Mouse (Mus musculus) granulocyte monocyte progenitor cell, adult 5-6 weeks (primary cell): ENCODE results near the gene Hexdc. TPM values are rescaled to one million over a fixed set of nuclear protein-coding genes. Genes with fewer than 3 reads are reported as not detected.

ENCODE experiments used
- ATAC-seq: replicated peaks from 2 replicates; pipeline ENCODE4 v1.8.0; 2016; ENCODE audit warnings: mild to moderate bottlenecking, moderate TSS enrichment, inconsistent platforms; ENCODE audit not compliant: poor library complexity, severe bottlenecking
- total RNA-seq, 2 experiments: library from RNA; stranded (forward) in 1 of 2; stranded (reverse) in 1 of 2; fragments of 200-712, 200-1000 nt in 1 of 2; fragments of >200 nt in 1 of 2; fragmentation: Nextera tagmentation in 1 of 2; gene quantifications; 2 replicates each; pipeline ENCODE4 v1.2.3; 2014 to 2017

Hexdc gene
- total RNA-seq (2014; fragmentation: Nextera tagmentation) (5.6 and 11.5 TPM in 2 replicates), total RNA-seq (2017) (2.4 and 4.8 TPM in 2 replicates)

DNA sequence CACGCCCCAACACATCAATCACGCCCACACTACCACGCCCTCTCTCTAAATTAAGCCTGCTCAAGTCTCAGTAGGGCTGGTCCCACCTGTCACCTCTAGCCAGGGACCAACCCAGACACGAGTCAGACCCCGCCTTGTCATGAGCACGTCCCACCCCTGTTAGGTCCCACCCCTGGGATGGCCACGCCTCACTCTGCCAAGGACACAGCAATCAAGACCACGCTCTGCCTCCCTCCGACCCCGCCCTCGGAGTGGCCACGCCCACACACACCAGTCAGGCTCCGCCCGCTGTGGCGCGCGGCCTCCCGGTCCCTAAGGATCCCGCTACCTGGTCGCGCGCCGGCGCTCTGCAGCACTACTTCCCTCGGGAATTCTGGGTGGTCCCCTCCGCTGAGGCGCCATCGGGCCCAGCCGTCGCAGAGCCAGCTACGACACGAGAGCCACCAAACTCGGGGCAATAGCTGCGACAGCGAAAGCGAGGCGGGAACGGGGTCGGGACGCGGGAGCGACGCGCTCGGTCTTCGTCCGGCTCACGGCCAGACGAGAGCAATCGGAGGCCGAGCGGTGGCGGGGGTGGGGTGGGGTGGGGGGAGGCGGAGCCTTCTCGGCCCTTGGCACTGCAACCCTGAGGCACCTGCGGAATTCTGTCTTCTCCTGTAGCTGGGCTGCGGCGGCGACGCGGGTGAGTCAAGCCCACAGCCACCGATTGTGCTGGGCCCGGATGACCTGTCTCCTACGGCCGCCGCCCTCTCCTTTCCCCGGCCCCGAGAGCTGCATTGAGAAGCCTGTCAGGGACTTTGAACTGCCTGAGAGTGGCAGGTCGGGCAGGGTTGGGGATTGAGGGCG, at the start of gene Hexdc, which contains the start of gene Ogfod3:
Gene Hexdc (plus strand): TSS at position 273 of the 846 bp plus-strand sequence.
Gene Ogfod3 (minus strand): TSS at position 551 of the 846 bp plus-strand sequence.
- peak; percentile 97 for ATAC-seq

DNA sequence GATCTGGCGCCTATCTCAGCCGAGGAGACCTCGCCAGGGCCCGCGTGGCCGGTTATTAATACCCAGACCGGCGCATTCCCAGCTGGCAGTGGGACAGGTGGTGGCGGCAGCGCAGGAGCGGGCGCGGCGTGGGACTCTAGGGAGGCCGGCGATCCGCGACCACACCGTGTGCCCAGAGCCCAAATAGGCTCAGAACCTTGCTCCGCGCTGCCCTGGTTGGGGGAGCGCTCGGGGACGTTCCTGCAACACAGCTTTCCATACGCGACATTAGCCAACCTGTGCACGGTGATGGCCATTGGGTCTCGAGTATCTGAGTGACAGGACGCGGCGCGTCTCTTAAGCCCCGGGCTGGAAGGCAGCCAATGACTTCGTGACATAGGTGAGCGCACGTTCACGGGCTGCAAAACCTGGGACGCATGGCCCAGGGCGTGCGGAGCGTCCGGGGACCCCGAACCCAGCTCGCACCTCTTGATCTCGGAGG, 47.8 kb upstream of the Hexdc start:
- ATAC-seq, result peak; percentile 33

DNA sequence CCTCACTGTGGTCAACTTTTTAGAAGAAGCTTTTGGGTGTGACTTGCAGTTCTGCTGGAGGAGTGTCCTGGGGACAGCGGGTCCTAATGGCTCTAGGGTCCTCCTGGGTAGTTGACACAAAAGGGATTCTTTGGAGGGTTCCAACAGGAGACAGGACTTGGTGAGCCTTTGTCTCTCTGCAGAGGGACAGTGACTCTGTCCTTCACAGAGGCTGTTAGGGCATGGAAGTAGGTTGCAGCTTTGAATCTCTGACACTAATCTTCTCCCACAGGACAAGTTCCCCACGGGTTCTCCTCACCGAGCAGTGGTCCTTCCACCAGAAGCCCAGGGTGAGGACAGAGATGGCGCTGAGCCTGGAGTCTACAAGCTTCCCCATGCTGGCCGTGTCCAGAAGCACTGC, 44.3 kb upstream of the Hexdc start, which contains the start of gene Uts2r:
Gene Uts2r (plus strand): TSS at position 301 of the 400 bp plus-strand sequence.
- ATAC-seq, result no peak

DNA sequence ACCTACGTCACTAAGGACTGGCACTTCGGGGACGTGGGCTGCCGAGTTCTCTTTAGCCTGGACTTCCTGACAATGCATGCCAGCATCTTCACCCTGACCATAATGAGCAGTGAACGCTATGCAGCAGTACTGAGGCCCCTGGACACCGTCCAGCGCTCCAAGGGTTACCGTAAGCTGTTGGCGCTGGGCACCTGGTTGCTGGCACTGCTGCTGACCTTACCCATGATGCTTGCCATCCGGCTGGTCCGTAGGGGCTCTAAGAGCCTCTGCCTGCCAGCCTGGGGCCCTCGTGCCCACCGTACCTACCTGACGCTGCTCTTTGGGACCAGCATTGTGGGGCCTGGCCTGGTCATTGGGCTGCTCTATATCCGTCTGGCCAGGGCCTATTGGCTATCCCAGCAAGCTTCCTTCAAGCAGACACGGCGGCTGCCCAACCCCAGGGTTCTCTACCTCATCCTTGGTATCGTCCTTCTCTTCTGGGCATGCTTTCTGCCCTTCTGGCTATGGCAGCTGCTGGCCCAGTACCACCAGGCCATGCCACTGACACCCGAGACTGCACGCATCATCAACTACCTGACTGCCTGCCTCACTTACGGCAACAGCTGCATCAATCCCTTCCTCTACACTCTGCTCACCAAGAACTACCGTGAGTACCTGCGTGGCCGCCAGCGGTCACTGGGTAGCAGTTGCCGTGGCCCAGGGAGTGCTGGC, 43.4 kb upstream of the Hexdc start:
- no peak for ATAC-seq

DNA sequence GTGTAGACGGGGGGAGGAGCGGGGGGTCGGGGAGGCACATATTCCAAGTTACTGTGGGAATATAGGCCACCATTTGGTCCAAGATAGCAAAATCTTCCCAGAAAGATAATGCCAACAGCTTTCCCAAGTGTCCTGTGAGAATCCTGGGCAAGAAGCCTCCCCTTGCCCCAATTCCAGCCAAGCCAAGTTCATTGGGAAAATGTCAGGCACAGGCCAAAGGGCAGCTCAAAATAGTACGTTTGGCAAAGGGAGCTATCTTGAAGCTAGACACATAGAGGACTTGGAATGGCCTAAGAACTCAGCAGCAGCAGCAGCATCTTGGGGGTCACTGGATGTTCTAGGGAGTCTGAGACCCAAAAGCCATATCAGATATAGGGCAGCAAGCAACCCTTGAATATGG, 40.5 kb upstream of the Hexdc start:
- no peak for ATAC-seq

DNA sequence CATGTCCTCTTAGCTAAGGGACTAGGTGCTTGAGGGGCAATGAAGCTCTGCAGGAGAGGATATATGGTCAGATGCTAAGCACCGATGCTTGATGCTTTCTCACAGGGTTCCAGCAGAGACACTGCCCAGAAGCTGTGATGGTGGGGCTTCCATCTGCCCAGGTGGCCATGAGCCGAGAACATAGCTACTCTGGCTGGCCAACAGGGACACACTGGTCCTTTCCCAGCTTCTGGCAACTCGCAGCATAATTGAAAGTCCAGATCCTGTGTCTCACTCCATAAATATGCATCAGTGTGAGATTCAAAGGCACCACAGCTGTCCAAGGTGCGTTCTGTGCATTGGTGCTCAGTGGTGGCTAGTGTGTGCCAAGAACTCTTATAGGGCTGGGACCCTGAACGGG, 31.0 kb upstream of the Hexdc start:
- ATAC-seq, result no peak

DNA sequence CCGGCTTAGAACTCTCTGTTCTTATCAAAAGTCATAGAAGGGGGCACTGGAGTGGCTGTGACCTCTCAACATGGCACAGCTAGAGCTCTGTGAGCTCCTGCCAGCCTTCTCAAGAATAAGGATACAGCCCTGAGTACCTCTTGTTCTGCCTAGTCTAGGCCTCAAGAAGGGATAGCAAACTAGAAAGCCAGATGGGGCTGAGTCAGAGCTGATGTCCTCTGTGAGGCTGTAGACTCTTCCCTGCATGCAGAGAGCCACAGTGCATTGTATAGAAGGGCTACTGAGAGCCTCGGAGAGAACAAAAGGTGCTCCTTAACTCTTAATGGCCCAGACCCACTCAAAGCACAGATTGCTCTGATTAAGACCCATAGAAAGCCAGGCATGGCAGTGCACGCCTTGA, 30.0 kb upstream of the Hexdc start:
- no peak for ATAC-seq

DNA sequence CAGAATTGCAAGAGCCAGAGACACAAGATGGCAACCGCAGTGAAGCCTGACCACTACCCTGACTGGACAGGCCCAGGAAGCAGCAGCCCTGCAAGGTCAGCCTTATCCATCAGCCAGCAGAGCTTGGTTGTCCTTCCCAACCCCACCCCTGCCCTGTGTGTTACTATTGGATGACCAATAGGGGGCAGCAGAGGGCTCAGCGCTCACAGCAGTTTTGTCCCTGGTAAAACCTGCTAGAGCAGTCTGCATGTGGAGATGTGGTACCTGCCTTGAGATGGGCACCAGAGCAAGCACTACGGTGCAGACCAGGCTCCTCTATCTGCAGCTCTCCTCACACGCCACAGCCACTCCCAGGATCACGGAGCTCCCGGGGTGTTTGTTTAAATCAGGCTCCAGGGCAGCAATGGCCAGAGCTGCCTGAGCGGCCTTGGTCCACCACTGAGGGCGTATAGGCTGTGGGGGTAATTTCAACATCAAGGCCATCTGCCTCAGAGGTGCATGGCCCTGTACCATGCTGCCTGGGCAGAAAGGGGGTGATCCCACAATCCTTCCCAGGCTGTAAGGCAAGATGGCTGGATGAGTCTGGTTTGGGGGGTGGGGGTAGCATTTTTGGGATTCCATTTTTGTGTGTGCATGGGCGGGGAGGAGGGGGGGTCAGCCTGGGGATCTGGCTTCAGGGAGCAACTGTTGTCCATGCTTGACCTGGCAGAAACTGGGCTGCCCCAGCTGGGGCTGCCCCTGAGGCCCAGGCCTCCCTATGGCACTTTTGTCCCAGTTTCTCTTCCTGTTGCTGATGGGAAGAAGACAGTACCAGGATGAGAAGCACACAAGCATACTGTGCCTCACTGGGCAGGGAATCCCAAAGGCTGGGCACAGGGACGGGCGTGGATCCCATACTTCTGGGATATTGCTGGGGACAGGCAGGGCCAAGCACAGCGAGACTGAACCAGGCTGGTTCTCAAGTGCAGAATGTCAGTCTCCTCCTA, 27.7 kb upstream of the Hexdc start:
- peak; percentile 77 for ATAC-seq

DNA sequence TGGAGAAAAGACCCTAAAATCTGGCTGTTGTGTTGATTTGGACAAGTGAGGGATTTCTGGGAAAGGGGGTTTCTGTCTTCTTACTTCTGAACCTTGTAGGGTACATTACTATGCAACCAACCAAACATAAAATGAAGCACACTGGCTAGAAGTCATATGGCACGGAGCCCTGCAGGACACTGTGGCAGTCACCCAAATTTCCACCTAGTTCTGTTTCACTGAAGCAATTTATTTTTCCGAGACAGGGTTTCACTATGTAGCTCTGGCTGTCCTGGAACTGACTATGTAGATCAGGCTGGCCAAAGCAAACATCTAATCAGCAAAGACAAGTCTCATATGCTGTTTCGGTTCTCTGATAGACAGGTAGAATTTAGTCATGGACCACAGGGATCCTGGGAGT, 14.6 kb upstream of the Hexdc start:
- ATAC-seq, result no peak

DNA sequence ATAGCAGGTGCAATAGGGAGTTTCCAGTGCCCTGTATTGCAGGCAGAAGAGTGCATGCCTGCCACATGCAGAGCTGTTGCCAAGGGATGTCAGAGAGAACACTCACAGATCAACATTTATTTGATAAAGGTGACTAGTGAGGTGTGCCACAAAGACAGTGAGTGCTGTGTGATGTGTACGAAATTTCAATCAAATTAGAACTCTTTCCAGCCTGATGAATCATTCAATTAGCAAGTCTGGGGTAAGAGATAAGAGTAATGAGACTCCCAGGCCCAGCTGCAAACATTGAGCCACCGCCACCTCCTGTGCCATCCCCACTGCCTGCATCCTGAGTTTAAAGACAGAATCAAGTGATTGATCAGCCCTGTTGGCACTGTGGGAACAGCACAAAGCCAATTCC, 11.5 kb upstream of the Hexdc start:
- no peak for ATAC-seq

DNA sequence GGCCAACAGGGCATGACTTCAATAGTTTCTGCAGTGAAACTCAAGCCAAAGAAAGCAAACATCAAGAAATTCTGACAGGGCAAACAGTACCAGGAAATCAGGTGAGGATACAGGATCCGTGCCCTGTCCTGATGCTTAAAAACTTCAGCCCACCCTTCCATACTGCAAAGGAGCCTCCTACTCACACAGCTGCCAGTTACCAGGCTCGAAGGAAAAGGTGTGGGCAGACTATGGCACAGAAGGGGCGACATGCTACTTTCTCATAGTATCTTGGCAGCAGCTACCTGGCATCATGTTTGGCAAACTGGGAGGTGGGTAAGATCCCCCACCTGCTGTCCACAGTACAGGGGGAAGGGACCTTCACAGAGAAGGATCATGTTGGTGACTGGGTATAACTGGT, 10.8 kb upstream of the Hexdc start:
- ATAC-seq, result no peak

DNA sequence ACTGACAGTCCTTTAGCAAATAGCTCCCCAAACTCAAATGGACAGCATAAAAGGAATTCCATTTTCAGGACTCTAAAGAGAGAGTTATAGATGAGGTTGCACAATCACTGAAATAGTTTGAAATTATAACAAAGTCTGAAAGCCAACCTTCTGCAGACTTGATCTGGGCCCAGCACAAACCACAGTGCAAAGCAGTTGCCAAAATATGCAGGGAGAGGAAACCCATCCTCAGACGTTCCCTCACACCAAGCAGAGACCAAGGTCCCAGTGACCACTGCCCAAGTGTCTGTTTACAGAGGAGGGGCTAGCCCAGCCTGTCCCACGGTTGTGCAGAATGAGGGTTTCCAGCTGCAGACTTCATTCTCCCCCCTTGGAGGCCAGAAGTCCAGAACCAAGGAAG, 5.6 kb upstream of the Hexdc start:
- ATAC-seq, result no peak

DNA sequence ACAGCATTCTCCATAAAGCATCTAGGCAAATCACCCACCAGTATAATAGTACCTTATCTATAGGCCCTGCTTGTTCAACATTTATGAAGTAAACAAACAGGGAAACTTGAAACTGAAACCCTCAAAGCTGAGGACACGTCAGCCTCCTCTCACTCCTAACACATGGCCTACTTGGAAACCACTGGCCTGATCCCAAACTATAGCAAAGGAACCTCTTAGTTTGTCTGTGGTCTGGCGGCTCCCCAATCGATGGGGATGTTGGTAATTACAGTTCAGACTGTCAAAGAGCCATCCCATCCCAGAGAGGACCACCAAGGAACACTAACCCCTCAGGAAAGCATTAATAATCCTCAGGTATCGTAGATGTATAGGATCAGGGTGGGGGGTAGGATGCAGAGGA, 4.4 kb upstream of the Hexdc start:
- ATAC-seq, result no peak

DNA sequence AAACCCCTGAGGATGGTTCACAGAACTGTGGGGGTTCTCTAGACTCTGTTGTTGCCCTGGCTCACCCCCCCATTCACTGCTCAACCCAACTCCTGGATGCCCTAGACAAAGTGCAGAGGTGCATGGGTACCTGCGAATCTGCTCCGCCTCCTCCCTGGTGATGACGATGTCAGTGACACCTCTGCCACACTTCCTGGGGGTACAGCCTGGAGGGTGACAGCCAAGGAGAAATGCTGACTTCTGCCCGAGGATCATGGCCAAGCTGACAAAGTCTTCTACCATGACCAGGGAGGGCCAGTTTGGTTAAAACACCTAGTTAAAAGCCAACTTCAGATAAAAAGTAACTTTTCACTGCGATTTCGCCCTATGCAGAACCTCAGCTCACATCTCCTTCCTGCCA, 3.5 kb upstream of the Hexdc start:
- no peak for ATAC-seq

DNA sequence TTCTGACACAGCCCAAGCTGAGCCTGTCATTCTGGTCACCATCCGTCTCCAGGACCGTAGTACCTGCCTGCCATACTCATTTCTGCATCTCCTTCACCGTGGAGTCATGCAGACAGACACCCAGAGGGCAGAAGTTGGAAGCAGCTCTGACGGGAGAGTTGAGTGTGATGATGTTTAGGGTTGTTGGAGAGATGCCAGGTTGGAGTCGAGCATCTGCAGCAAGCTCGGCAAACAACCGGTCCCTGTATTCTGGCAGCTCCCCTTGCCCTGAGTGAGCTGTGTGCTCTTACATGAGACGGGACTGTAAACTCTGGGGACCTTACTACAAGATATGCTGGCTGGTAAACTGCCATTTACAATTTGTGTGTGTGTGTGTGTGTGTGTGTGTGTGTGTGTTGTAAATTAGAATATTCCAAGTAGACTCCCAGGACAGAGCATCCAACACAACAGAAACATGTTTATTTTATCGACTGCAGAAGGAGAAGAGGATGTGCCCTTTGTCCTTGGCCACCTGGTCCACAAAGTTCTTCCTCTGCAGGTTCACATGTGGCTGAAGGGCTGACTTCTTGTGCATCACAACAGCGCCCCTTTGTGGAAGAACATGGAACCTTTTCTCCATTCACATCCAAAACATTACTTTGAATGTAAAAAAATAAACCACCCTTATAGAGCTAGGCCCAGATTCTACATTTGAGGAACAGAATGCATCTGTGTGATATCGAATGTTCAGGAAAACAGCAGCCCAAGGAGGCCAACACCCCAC, 2.6 kb upstream of the Hexdc start:
- no peak for ATAC-seq

DNA sequence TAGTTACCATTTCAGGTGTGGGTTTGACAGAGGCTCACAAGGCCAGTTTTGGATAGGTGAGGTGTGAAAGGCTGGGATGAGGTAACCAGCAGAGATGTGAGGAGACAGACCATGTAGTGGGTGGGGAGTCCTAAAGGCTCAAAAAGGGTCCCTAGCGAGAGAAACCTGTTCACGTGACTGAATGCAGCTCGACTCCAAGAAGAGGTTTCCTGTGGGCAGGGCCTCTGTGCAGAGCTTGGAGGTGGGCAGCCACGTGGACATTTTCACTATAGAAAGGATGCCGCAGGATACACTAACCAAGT, 423 bp upstream of the Hexdc start:
- no peak for ATAC-seq

DNA sequence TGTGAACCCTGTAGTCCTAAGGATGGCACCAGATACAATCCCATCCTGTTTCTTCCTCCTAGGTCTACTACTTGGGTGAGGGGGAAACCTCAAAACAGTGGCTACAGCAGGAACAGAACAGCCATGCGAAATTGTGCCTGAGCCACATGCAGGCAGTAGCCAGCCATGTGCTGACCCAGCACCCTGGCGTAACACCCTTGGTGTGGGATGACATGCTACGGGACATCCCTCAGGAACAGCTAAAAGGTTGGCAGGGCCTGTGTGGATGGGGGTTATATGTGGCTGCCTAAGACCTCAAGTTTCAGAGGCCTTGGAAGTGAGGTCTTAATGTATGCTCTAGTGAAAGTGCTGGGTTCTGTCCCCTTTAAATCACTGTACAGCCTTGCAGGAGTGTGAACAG, 12.6 kb downstream of the Hexdc start:
- no peak for ATAC-seq

DNA sequence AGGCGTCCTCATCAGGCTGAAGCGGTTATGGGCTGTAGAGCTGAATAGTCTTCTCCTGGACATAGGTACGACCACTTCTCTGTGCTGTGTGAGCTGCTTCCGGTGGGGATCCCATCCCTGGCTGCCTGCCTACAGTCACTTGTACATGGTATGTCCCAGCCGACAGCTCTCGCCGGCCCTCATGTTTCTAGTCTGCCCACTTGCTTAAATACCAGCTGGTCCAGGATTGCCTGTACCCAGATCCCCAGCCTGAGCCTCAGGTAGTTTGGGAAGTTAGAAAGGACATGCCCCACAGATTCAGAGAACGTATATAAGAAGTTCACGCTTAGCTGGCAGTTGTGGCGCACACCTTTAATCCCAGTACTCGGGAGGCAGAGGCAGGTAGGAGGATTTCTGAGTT, 15.5 kb downstream of the Hexdc start:
- no peak for ATAC-seq

DNA sequence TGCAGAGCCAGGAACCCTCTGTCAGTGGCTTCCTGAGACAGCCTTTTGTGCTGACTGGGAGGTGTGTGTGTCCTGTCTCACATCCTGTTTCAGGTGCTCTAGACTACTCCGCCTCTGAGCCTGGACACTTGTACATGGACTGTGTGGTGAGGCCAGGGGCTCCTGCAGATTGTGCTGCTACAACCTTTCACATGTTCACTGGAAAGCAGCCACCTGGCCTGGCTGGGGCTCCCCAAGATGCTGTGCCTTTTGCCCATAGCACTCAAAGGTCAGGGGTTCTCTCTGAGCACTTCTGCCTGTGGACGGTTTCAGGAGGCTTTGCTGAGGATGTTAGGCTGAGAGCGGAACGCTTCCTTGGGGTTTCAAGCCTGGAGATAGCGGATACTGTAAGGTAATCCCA, 16.5 kb downstream of the Hexdc start:
- ATAC-seq, result no peak
